Mouse (Mus musculus) ES-Bruce4 (cell line): ENCODE measurements around the gene Bag3.

Source experiments
- CTCF ChIP-seq: IDR thresholded peaks from one replicate; pipeline ENCODE4 v1.8.1; 2011; ENCODE audit warnings: low read depth, low read length
- EP300 ChIP-seq: IDR thresholded peaks from 2 replicates; pipeline ENCODE4 v1.6.1; 2011; ENCODE audit warnings: low read depth, low read length; ENCODE audit not compliant: insufficient read depth
- POLR2A ChIP-seq: IDR thresholded peaks from one replicate; pipeline ENCODE4 v1.8.1; 2011; ENCODE audit warnings: low read length; ENCODE audit not compliant: insufficient read depth

DNA sequence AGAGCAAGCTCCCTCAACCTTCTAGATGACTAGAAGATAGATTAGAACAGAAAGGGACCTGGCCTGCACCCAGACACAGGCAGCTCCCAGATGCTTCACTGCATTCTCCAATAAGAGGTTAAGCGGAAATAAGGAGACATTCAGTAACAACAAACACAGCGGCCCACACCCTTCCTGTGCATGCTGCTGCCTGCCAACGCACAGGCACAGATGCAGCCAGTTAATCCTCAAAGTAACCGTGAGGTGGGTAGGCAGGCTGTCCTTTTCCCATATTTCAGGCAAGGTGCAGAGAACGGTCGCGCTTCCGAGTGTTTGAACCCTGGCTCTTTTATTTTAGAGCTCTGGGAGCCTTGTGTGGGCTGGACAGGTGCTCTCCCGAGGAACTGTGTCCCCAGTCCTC lies 17.8 kb downstream of the Bag3 start:
- no peak for TF ChIP-seq CTCF
- TF ChIP-seq POLR2A = no peak
- no peak for TF ChIP-seq EP300
